Mouse (Mus musculus): Measurements from ENCODE around the gene Mien1.

The Mien1 gene

GRCm38 (mm10) chr11:98426592-98426991 lies 12.2 kb downstream of the Mien1 start:
- DNase-seq (ENCODE audit: low read depth, low spot score) = no peak

GRCm38 (mm10) chr11:98418939-98419547 lies 19.7 kb downstream of the Mien1 start:
- no peak for DNase-seq (ENCODE audit: low read depth, low spot score)

GRCm38 (mm10) chr11:98418273-98418672 lies 20.5 kb downstream of the Mien1 start:
- DNase-seq (ENCODE audit: low read depth, low spot score) = no peak

GRCm38 (mm10) chr11:98417074-98417473 lies 21.7 kb downstream of the Mien1 start:
- DNase-seq (ENCODE audit: low read depth, low spot score) = no peak

- no peak for DNase-seq (ENCODE audit: low read depth, low spot score)
These were observed 24.6 kb downstream of the Mien1 start for GRCm38 (mm10) chr11:98414162-98414561.

GRCm38 (mm10) chr11:98413731-98414130 lies 25.1 kb downstream of the Mien1 start:
- no peak for DNase-seq (ENCODE audit: low read depth, low spot score)

DNA sequence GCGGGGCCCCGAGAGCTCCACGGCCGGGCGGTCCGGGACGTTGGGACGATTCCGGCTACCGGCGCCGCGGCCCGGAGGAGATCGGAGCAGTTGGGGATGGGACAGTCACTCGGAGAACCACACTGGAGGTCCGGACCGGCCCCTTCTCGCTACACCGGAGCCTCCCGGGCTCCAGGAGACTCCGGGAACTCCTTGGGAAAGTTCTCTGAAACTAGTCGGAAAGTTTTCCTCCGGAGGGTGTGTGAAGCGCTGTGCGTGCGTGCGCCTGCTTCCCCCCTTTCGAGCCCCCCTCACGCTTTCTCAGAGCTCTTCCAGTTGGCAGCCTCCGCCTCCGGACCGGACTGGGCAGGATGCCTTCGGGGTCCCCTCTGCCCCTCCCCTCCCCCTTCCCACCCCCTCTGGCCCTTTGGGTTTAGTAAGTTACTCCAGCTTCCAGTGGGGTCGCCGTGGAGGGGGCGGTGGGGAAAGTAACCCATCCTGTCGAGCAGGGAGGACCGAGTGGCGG lies 25.9 kb downstream of the Mien1 start:
- no peak for DNase-seq (ENCODE audit: low read depth, low spot score)

DNA sequence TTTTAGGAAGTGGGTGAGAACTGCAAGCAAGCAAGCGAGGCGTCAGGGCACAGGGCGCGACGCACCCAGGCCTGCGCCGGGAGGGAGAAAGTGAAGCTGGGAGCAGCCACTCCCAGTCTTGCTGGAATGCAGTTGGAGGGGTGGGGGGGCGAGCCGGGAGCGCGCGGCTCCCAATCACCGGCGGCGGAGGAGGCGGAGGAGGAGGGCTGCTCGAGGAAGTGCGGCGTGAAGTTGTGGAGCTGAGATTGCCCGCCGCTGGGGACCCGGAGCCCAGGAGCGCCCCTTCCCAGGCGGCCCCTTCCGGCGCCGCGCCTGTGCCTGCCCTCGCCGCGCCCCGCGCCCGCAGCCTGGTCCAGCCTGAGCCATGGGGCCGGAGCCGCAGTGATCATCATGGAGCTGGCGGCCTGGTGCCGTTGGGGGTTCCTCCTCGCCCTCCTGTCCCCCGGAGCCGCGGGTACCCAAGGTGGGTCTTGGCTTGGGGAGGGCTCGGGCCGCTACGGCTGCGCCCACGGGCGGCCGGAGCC lies 26.5 kb downstream of the Mien1 start, which contains the start of gene Erbb2:
TSS of gene Erbb2 (plus strand) at position 198 of the 524 bp plus-strand sequence.
- no peak for DNase-seq (ENCODE audit: low read depth, low spot score)

DNA sequence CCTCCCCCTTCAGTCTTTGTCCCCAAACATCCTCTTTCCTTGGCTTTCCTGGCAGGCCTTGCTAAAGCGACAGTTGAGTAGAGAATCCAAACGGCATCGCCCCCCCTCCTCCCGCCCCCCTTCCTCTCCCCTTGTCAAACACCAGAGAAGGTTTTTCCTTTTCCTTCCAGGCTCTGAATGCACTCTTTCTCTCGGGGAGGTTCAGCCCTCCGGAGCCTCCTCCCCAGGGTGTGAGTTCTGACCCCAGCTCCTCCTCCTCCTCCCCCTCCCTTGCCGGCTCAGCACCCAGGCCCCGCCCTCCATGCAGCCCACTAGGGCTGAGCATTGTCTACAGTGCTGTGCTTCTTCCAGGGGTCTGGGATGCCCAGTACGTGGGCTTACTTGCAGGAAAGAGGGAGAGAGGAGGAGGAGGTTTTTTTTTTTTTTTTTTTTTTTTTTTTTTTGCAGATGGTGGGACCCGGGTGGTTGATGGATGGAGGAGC lies 29.4 kb downstream of the Mien1 start:
- no peak for DNase-seq (ENCODE audit: low read depth, low spot score)

DNA sequence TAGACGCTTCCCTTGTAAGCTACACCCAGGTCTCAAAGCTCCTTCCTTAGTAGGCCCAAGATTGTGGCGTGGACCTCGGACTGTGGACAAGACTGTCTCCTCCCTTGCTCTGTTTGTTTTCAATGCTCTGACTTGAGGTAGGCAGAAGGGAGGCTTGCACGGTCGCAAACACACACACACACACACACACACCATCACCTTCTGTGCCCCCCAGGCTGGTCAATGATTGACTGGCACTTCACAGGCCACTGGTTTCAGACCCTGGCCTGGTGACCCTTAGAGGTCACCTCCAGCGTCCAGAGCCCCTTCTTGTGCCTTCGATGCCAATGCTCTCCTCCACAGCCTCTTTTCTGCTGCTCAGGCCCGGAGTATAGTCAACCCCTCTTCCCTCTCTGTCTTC lies 29.9 kb downstream of the Mien1 start:
- DNase-seq (ENCODE audit: low read depth, low spot score) = no peak

DNA sequence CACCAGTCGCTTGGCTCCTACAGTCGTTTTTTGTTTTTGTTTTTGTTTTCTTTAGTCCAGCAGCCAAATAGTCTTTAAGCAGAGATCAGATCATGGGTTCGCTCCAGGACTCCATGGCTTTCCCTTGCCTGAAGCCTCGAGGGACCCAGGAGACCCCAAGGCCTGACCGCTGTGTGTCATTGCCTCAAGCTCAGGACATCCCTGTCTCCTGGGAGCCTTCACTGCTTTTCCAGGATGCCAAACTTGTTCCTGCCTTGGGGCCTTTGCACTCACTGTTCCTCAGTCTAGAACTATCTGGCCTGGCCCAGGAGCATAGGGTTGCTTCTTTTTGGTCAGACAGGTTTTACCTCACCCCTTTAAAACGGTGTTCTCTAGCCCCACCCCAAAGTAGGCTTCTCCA lies 32.2 kb downstream of the Mien1 start:
- DNase-seq (ENCODE audit: low read depth, low spot score) = no peak

GRCm38 (mm10) chr11:98400816-98401215 lies 38.0 kb downstream of the Mien1 start:
- no peak for DNase-seq (ENCODE audit: low read depth, low spot score)

DNA sequence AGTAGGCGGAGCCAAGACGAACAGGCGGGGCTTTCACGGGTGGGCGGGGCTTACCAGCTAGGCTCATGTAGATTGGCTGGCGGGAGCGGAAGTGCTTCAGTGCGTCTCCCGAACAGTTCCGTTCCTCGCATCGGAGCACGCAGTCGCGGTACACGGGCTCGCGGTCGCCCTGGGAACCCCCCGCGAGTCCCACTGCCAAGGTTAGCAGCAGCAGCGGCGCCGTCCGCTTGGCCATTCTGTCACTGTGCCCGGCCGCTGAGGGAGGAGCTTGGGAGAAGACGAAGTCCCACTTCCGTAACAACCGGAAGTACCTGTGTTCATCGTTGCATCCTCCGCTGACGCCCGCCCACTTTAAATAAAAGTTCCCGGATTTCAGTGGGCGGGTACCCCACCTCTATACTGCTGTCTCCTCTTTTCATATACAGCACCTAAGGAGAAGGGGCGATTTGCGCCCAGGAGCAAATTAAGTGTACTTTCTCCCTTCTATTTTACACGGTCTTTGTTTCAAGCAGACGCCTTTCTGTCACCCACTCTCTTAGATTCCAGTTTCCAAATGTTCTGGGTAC lies 38.5 kb downstream of the Mien1 start, which contains the start of gene Pgap3:
TSS of gene Pgap3 (minus strand) at position 330 of the 566 bp plus-strand sequence.
- DNase-seq (ENCODE audit: low read depth, low spot score) = peak; percentile 81

DNA sequence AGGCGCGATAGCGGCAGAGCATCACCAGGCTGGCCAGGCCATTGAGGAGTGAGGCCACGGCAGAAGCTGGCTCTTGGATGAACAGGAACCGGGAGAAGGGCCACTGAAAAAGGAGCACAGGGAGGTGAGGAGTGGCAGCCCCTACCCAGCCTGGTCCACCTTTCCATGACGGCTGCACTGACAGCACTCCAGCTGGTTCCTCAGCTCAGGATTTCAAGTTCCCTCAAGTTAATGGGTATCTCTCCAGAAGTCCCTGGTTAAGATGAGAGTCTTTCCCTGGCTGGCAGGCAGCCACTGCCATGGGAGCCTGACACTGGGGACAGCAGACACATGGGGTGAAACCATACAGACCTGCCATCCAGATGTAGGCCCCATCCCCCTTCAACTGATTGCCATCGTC lies 40.8 kb downstream of the Mien1 start:
- DNase-seq (ENCODE audit: low read depth, low spot score) = no peak

- no peak for DNase-seq (ENCODE audit: low read depth, low spot score)
These were observed 43.8 kb downstream of the Mien1 start for GRCm38 (mm10) chr11:98395041-98395440.

GRCm38 (mm10) chr11:98394301-98394700 lies 44.5 kb downstream of the Mien1 start:
- no peak for DNase-seq (ENCODE audit: low read depth, low spot score)

GRCm38 (mm10) chr11:98393317-98393716 lies 45.5 kb downstream of the Mien1 start:
- DNase-seq (ENCODE audit: low read depth, low spot score) = no peak

GRCm38 (mm10) chr11:98392645-98393044 lies 46.1 kb downstream of the Mien1 start:
- no peak for DNase-seq (ENCODE audit: low read depth, low spot score)

- DNase-seq (ENCODE audit: low read depth, low spot score) = no peak
These were observed 46.8 kb downstream of the Mien1 start for GRCm38 (mm10) chr11:98392034-98392433.

GRCm38 (mm10) chr11:98390141-98390540 lies 48.6 kb downstream of the Mien1 start:
- DNase-seq (ENCODE audit: low read depth, low spot score) = no peak

GRCm38 (mm10) chr11:98389221-98389780 lies 49.5 kb downstream of the Mien1 start:
- no peak for DNase-seq (ENCODE audit: low read depth, low spot score)

GRCm38 (mm10) chr11:98388282-98388681 lies 50.5 kb downstream of the Mien1 start:
- DNase-seq (ENCODE audit: low read depth, low spot score) = no peak
